Mouse (Mus musculus) ovary, adult 10 weeks (tissue): ENCODE measurements around the gene Fam184a. TPM values are rescaled to one million over a fixed set of nuclear protein-coding genes. Genes with fewer than 3 reads are reported as not detected.

Experiments used
- polyA plus RNA-seq: library from polyadenylated mRNA; stranded (reverse); fragments of 350-450 nt; fragmentation: Illumina TruSeq; extraction: RNeasy Lipid Tissue Mini Kit (QIAGEN cat#74804); gene quantifications from one replicate; pipeline ENCODE4 v1.2.3, GENCODE M21; 2014

Gene Fam184a
- 6.9 TPM for polyA plus RNA-seq

DNA sequence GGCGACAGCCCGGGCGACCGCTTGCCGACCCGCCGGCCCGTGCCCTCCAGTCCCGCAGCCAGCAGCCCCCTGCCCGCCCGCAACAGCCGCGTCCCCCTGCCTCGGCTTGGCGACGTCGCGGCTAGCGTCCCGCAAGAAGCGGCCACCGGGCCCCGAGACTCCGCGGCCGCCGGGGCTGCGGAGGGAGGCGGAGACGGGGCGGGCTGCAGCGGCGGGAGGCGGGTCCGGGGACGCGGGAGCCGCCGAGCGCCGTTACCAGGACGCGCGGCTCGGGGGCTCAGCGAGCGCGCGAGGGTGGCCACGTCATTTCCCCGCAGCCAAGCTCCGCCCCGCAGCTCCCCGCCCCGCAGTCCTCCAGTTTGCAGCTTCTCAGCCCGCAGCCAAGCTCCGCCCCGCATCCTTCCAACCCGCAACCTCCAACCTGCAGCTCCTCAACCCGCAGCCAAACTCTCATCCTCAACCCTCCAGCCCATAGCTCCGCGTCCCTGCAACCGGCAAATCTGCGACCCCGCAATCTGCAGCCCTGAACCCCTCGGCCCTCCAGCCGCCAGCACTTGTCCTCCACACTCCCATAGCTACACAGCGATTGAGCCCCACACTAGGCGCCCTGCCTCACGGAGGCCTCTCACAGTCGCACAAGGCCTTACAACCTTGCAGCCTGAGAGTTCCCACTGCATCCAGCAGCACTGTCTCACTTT, at the start of gene Fam184a:
Fam184a (minus strand) TSS at position 169 of the 698 bp plus-strand sequence.

DNA sequence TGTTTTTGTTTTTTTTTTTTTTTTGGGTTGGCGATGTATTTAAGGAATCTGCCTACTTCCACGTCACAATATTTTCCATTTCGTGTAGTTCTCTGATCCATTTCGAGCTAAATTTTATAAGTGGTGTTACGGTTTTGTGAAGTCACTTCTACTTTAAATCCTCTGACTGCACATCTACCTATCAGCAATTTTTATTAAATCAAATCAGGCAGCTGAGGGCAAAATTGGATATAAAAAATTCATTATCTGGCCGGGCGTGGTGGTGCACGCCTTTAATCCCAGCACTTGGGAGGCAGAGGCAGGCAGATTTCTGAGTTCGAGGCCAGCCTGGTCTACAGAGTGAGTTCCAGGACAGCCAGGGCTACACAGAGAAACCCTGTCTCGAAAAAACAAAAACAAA, 120.6 kb downstream of the Fam184a start, which contains the start of gene Mcm9:
Mcm9 (minus strand) TSS at position 101 of the 400 bp plus-strand sequence.

GRCm38 (mm10) chr10:53596677-53597120, 154.2 kb downstream of the Fam184a start, which contains the start of gene Asf1a:
Gene Asf1a (plus strand): TSS chr10:53596757.

Other genes starting within 250 kb of the Fam184a start
- 207 TPM for gene Asf1a, start 154.4 kb downstream of the Fam184a start, polyA plus RNA-seq
- 15.3 TPM for gene Mcm9, start 120.7 kb downstream of the Fam184a start, polyA plus RNA-seq